Mouse (Mus musculus) stomach, postnatal 0 days (tissue): Measurements from ENCODE around the gene Hivep2.

Experiments
- CTCF ChIP-seq: IDR thresholded peaks from 2 replicates; pipeline ENCODE4 v1.5.1; 2016; ENCODE audit warnings: antibody characterized with exemption, low read depth, mild to moderate bottlenecking, moderate library complexity
- EP300 ChIP-seq: optimal IDR thresholded peaks from 2 replicates; pipeline ENCODE3; 2016; ENCODE audit warnings: antibody characterized with exemption

DNA sequence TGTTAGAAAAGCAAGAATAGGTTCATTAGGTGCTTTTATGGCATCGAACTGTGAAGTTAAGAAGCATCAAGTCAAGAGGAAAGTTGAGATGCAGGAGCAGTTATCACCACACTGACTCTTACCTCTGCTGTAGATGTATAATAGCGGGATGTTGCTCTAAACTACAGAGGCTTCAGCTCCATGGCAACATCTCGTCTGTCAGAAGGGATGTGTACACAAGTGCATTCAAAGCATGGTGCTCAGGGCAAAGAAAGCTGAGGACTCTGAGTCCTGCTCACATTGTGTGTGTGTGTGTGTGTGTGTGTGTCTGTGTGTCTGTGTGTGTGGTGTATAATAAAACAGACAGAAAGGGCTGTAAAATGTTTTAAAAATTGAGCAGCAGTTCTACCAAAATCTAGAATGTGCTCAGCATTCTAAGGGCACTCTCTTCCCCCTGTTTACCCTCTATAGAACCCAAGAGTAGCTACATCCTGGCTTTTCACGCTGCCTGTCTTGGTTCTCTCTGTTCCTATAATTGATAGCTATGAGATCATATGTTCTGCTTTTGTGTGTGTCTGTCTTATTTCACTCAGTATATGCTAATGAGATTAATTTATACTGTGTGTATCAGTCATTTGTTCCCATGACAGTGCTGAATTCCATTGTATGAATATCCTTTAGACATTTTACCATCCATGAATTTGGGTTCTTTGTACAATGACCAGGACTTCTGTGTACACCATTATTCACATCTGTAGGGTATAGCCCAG, 39.1 kb downstream of the Hivep2 start:
- no peak for TF ChIP-seq CTCF
- TF ChIP-seq EP300: no peak
